Mouse (Mus musculus) hindbrain, embryonic 15.5 days (tissue): ENCODE results near the gene Slc15a5. TPM values are rescaled to one million over a fixed set of nuclear protein-coding genes. Genes with fewer than 3 reads are reported as not detected.

Experiments used
- ATAC-seq: fragments of 200-750 bp; cut with Nextera tagmentation; 2 replicates; pipeline ENCODE4 v1.8.0; 2017; ENCODE audit warnings: low read depth, moderate number of reproducible peaks, moderate TSS enrichment; ENCODE audit not compliant: low FRiP score
- H3K27ac ChIP-seq: fragments of 300-500 bp; sonication (generic); replicated peaks from 2 replicates; pipeline ENCODE4 v1.5.1; 2015; ENCODE audit warnings: mild to moderate bottlenecking, inconsistent platforms
- H3K27me3 ChIP-seq: fragments of 300-500 bp; sonication (generic); 2 replicates; pipeline ENCODE4 v1.6.1; 2015; ENCODE audit warnings: control low read depth, inconsistent platforms
- H3K36me3 ChIP-seq: fragments of 300-500 bp; sonication (generic); 2 replicates; pipeline ENCODE4 v1.6.1; 2015; ENCODE audit warnings: control low read depth, inconsistent platforms
- H3K4me1 ChIP-seq: fragments of 300-500 bp; sonication (generic); replicated peaks from 2 replicates; pipeline ENCODE4 v1.6.1; 2015; ENCODE audit warnings: control low read depth, inconsistent platforms
- H3K4me2 ChIP-seq: fragments of 300-500 bp; sonication (generic); 2 replicates; pipeline ENCODE4 v1.6.1; 2015; ENCODE audit warnings: moderate library complexity, mild to moderate bottlenecking, inconsistent platforms
- H3K4me3 ChIP-seq: fragments of 300-500 bp; sonication (generic); 2 replicates; pipeline ENCODE4 v1.5.1; 2015; ENCODE audit warnings: mild to moderate bottlenecking, inconsistent platforms
- H3K9ac ChIP-seq: fragments of 300-500 bp; sonication (generic); 2 replicates; pipeline ENCODE4 v1.6.1; 2015; ENCODE audit warnings: inconsistent platforms
- H3K9me3 ChIP-seq: fragments of 300-500 bp; sonication (generic); 2 replicates; pipeline ENCODE4 v1.6.1; 2016; ENCODE audit warnings: control low read depth, inconsistent platforms
- WGBS: fragments of 180-500 bp; shearing (Covaris S2); methylation state at CpG from one replicate; pipeline ENCODE4 v1.1.7; 2015; 5-methylcytosine and 5-hydroxymethylcytosine counted together
- polyA plus RNA-seq: library from polyadenylated mRNA; unstranded; fragments of >200 nt; fragmentation: Nextera tagmentation; extraction: Ambion mirVana; gene quantifications from 2 replicates; pipeline ENCODE4 v1.2.1, GENCODE M21; 2015

The Slc15a5 gene
- polyA plus RNA-seq, 1 experiment from 2014 or later, result not detected

GRCm38 (mm10) chr6:138077681-138078439 lies 1.9 kb downstream of the Slc15a5 start:
- no peak for ATAC-seq
- H3K4me2 ChIP-seq, result no peak overlapping the region

DNA sequence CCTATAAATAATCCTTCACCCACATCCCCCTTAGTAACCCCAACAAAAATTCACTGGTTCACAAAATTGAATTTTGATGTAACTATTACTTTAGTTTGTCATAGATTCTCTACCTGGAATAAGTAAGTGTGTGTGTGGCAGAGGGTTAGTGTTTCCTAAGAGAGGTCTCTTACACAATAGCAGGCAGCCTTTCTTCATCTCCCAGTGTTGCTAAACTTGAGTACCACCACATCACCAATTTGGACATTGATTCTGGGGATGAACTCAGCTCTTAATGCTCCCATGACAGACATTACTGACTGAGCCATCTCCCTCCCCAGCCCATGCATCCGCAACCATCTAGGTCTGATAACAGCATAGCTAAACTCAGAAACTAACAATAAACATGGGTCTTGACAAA lies 4.0 kb downstream of the Slc15a5 start:
- 94% methylated on average over 1 of the region's 1 CpGs for WGBS
- Histone ChIP-seq H3K4me3 (no peak overlapping the region), H3K27me3 (no peaks in the 10 kb centered on the region), H3K4me1 (no peaks in the 10 kb centered on the region), H3K27ac (no peak overlapping the region), H3K9me3 (no peaks in the 10 kb centered on the region), H3K36me3 (no peaks in the 10 kb centered on the region), H3K4me2 (no peak overlapping the region), H3K9ac (no peak overlapping the region)
- no peak for ATAC-seq

More at GRCm38 (mm10) chr6:138077681-138078439, 1.9 kb downstream of the Slc15a5 start:
- H3K4me1 ChIP-seq, result no peaks in the 10 kb centered on the region
- H3K9me3 ChIP-seq, result no peaks in the 10 kb centered on the region
- whole genome bisulfite sequencing, result 78% methylated on average over 5 of the region's 5 CpGs
- no peaks in the 10 kb centered on the region for H3K27me3 ChIP-seq
- H3K27ac ChIP-seq, result no peak overlapping the region
- no peak overlapping the region for H3K9ac ChIP-seq
- no peak overlapping the region for H3K4me3 ChIP-seq
- H3K36me3 ChIP-seq, result no peaks in the 10 kb centered on the region

DNA sequence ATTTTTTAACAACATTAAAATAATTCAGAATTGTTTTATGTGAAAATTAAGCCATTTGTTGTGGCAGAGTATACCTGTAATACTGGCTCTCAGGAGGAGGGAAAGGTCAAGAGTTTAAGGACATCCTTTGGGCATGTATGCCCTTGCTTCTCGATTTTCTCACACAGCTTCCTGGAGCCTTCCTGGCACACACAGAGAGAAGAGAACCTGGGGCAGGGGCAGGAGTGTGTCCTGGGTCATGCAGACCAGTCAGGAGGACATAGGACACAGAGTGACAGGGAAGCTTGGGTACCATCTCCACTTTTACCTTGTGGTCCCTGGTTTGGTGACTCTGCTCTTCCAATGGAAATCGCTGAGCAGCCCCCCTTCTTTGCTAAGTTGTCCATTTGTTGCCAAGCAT lies 6.2 kb downstream of the Slc15a5 start:
- Histone ChIP-seq H3K4me2 (no peak overlapping the region), H3K27ac (no peak overlapping the region), H3K27me3 (no peaks in the 10 kb centered on the region), H3K36me3 (no peaks in the 10 kb centered on the region), H3K9ac (no peak overlapping the region), H3K9me3 (no peaks in the 10 kb centered on the region), H3K4me3 (no peak overlapping the region), H3K4me1 (no peaks in the 10 kb centered on the region)
- 94% methylated on average over 2 of the region's 2 CpGs for WGBS
- ATAC-seq, result no peak

- ATAC-seq, result no peak
- no peaks in the 10 kb centered on the region for H3K4me1 ChIP-seq
- H3K9ac ChIP-seq, result no peak overlapping the region
- 84% methylated on average over 8 of the region's 8 CpGs for WGBS
- H3K4me2 ChIP-seq, result no peak overlapping the region
- H3K27me3 ChIP-seq, result no peaks in the 10 kb centered on the region
- H3K9me3 ChIP-seq, result no peaks in the 10 kb centered on the region
- H3K36me3 ChIP-seq, result no peaks in the 10 kb centered on the region
- no peak overlapping the region for H3K27ac ChIP-seq
- H3K4me3 ChIP-seq, result no peak overlapping the region
These were observed 6.8 kb downstream of the Slc15a5 start for GRCm38 (mm10) chr6:138072963-138073339.

DNA sequence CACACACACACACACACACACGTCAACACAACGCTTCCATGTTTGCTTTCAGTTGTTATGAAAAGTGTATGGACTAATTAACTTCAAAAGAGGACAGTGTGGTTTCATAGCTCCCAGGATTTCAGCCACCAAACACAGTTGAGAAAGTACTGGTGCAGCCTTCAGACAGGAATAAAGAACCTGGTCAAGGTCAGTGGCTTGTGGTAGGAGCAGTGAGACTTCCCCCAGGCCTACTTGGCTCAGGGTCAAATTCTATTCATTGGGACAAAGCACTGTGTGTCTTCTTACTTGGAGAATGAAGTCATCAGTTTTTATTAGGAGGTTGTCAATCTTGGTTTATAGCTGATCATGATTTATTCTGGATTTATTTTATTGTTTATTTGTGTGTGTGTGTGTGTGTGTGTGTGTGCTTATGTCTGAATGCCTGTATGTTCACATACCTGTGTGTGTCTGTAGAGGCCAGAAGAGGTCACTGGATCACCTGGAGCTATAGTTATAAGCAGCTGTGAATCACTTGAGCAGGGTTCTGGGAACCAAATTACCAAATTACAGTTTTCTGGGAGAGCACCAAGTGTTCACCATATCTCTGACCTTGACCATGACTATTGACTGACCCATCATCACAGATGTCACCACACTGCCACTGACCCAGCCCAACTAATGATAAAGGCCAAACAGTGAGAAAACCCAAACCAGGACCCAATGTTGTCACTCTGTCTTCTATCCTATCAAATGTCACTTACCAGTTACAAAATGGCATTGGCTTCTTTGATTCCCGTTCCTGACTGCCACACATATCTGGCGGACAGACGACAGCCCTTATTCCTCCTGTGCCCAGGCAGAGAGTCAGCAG lies 7.4 kb downstream of the Slc15a5 start:
- Histone ChIP-seq H3K4me2 (no peak overlapping the region), H3K27me3 (no peaks in the 10 kb centered on the region), H3K4me1 (no peaks in the 10 kb centered on the region), H3K36me3 (no peaks in the 10 kb centered on the region), H3K9ac (no peak overlapping the region), H3K9me3 (no peaks in the 10 kb centered on the region), H3K4me3 (no peak overlapping the region), H3K27ac (no peak overlapping the region)
- 89% methylated on average over 5 of the region's 5 CpGs for WGBS
- ATAC-seq, result no peak

- Histone ChIP-seq H3K9me3 (no peaks in the 10 kb centered on the region), H3K9ac (no peak overlapping the region), H3K4me2 (no peak overlapping the region), H3K27ac (no peak overlapping the region), H3K4me1 (no peaks in the 10 kb centered on the region), H3K36me3 (no peaks in the 10 kb centered on the region), H3K27me3 (no peaks in the 10 kb centered on the region), H3K4me3 (no peak overlapping the region)
- ATAC-seq, result no peak
- 64% methylated on average over 4 of the region's 4 CpGs for WGBS
These were observed 8.1 kb downstream of the Slc15a5 start for GRCm38 (mm10) chr6:138071505-138072107.

GRCm38 (mm10) chr6:138070720-138071504 lies 8.8 kb downstream of the Slc15a5 start:
- ATAC-seq, result no peak
- Histone ChIP-seq H3K4me3 (no peak overlapping the region), H3K9me3 (no peaks in the 10 kb centered on the region), H3K36me3 (no peaks in the 10 kb centered on the region), H3K27ac (no peak overlapping the region), H3K27me3 (no peaks in the 10 kb centered on the region), H3K4me1 (no peaks in the 10 kb centered on the region), H3K4me2 (no peak overlapping the region), H3K9ac (no peak overlapping the region)
- 56% methylated on average over 13 of the region's 13 CpGs for WGBS

DNA sequence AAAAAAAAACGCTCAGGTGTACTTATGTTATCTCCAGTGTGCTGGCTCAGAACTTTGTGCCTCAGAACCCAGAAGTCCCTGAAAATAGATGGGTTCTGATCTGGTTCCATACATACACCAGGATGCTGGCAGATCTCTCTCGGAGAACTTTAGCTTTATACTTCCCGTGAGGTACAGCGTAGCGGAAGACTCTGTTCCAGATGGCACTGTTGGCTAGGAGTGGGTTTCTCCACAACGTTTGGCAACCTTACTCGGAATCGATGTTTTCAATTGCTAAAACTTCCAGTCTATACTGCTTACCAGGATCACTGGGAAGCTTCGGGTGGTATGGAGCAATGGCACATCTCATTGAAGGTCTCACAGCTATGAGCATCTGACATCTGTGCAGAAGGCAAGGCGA lies 9.8 kb downstream of the Slc15a5 start:
- Histone ChIP-seq H3K4me3 (no peak overlapping the region), H3K9me3 (no peaks in the 10 kb centered on the region), H3K9ac (no peak overlapping the region), H3K27ac (no peak overlapping the region), H3K4me1 (no peaks in the 10 kb centered on the region), H3K36me3 (no peaks in the 10 kb centered on the region), H3K4me2 (no peak overlapping the region), H3K27me3 (no peaks in the 10 kb centered on the region)
- 92% methylated on average over 10 of the region's 10 CpGs for WGBS
- no peak for ATAC-seq

GRCm38 (mm10) chr6:138055572-138055971 lies 24.1 kb downstream of the Slc15a5 start:
- no peak overlapping the region for H3K27ac ChIP-seq
- WGBS, result 26% methylated on average over 15 of the region's 15 CpGs
- ATAC-seq, result no peak
- no peaks in the 10 kb centered on the region for H3K4me1 ChIP-seq
- no peaks in the 10 kb centered on the region for H3K36me3 ChIP-seq
- no peaks in the 10 kb centered on the region for H3K27me3 ChIP-seq
- H3K4me3 ChIP-seq, result no peak overlapping the region
- no peaks in the 10 kb centered on the region for H3K9me3 ChIP-seq
- no peak overlapping the region for H3K4me2 ChIP-seq
- H3K9ac ChIP-seq, result no peak overlapping the region

GRCm38 (mm10) chr6:138054956-138055355 lies 24.8 kb downstream of the Slc15a5 start:
- ATAC-seq, result no peak

GRCm38 (mm10) chr6:138054166-138054565 lies 25.6 kb downstream of the Slc15a5 start:
- H3K27me3 ChIP-seq, result no peaks in the 10 kb centered on the region
- no peak overlapping the region for H3K4me3 ChIP-seq
- WGBS, result 33% methylated on average over 1 of the region's 1 CpGs
- no peaks in the 10 kb centered on the region for H3K4me1 ChIP-seq
- H3K9me3 ChIP-seq, result no peaks in the 10 kb centered on the region
- H3K27ac ChIP-seq, result no peak overlapping the region
- H3K9ac ChIP-seq, result no peak overlapping the region
- no peak for ATAC-seq
- no peaks in the 10 kb centered on the region for H3K36me3 ChIP-seq
- no peak overlapping the region for H3K4me2 ChIP-seq

More at GRCm38 (mm10) chr6:138054956-138055355, 24.8 kb downstream of the Slc15a5 start:
- Histone ChIP-seq H3K9me3 (no peaks in the 10 kb centered on the region), H3K36me3 (no peaks in the 10 kb centered on the region), H3K4me1 (no peaks in the 10 kb centered on the region), H3K9ac (no peak overlapping the region), H3K4me3 (no peak overlapping the region), H3K27me3 (no peaks in the 10 kb centered on the region), H3K4me2 (no peak overlapping the region), H3K27ac (no peak overlapping the region)
- 88% methylated on average over 12 of the region's 12 CpGs for WGBS
